Mouse (Mus musculus): ENCODE results near the gene Lactb. TPM values are rescaled to one million over a fixed set of nuclear protein-coding genes. Genes with fewer than 3 reads are reported as not detected.
A peak's percentile ranks its signal among the peaks of the same experiment; 100 is the strongest.

Gene Lactb
- polyA plus RNA-seq, 1 experiment = 0.20 TPM

DNA sequence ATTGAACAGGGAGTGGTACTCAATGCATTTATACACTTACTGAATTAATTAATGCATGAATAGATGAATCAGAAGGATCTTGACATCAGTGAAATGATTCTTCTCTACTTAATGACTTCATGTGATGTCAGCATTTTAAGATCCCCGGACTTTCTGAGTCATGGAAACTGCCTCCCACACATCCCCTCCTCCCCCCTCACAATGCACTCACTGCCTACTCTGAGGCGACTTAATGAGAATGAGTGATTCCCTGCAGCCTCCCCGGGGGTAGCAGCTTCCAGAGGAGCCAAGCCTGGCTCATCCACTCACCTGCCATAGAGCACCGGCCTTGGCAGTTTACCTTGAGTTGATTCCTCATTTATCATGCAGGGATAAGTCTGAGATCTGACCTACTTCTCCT is 27.9 kb upstream of the Lactb start:
- Histone ChIP-seq H3K9me3 (ENCODE audit: control insufficient read depth, low read length) (no peaks in the 10 kb centered on the region), H3K36me3 (ENCODE audit: control insufficient read depth) (no peaks in the 10 kb centered on the region), H3K27me3 (ENCODE audit: control insufficient read depth) (no peaks in the 10 kb centered on the region; the same call in 1 of the 2 replicates), H3K4me3 (replicated peaks) (no peak overlapping the region), H3K4me1 (ENCODE audit: control insufficient read depth) (peaks cover 38% of the 10 kb centered on the region)
- TF ChIP-seq GATA1 (IDR thresholded peaks at IDR 0.05; ENCODE audit: low read length) (no peak), TAL1 (IDR thresholded peaks at IDR 0.05; ENCODE audit: low read length) (no peak)

DNA sequence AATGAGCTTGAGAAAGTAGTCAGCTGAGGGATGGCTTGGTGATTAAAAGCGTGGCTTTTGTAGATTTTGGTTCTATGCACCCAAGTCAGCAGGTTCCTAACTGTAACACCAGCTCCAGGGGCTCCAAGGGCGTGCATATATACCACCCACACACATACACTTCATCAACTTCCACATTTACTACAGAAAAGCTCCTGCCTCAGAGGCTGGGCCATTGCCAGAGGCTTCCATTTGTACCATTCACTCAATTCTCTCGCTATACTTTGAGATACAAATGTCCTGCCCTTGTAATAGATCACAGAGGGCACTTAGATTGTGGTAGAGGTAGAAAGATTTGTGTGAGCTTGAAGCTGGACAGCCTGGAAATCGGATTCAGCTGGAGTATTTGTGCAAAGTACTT is 26.2 kb upstream of the Lactb start:
- H3K9me3 ChIP-seq (ENCODE audit: control insufficient read depth, low read length) = no peaks in the 10 kb centered on the region
- H3K4me1 ChIP-seq (ENCODE audit: control insufficient read depth) = peaks cover 36% of the 10 kb centered on the region
- H3K27me3 ChIP-seq (ENCODE audit: control insufficient read depth) = no peaks in the 10 kb centered on the region; the same call in 1 of the 2 replicates
- TF ChIP-seq TAL1 (IDR thresholded peaks at IDR 0.05; ENCODE audit: low read length) = no peak
- no peak for TF ChIP-seq GATA1 (IDR thresholded peaks at IDR 0.05; ENCODE audit: low read length)
- H3K36me3 ChIP-seq (ENCODE audit: control insufficient read depth) = no peaks in the 10 kb centered on the region
- no peak overlapping the region for H3K4me3 ChIP-seq (replicated peaks)

DNA sequence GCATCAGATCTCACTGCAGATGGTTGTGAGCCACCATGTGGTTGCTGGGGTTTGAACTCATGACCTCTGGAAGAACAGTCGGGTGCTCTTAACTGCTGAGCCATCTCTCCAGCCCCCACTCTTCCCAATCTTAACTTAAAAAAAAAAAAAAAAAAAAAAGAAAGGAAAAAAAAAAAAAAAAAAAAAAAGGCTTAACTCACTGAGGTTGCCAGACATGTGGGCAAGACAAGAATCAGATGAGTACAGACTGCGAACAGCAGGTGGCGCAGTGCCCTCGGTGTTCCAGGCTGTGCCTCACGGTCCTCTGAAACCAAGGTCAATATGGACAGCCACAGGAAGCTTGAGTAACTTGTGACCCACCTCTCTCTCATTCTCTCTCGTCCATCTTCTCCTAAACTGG is 25.8 kb upstream of the Lactb start:
- H3K9me3 ChIP-seq (ENCODE audit: control insufficient read depth, low read length) = no peaks in the 10 kb centered on the region
- H3K36me3 ChIP-seq (ENCODE audit: control insufficient read depth) = no peaks in the 10 kb centered on the region
- no peak for TF ChIP-seq TAL1 (IDR thresholded peaks at IDR 0.05; ENCODE audit: low read length)
- no peak for TF ChIP-seq GATA1 (IDR thresholded peaks at IDR 0.05; ENCODE audit: low read length)
- peaks cover 32% of the 10 kb centered on the region for H3K4me1 ChIP-seq (ENCODE audit: control insufficient read depth)
- H3K4me3 ChIP-seq (replicated peaks) = no peak overlapping the region
- H3K27me3 ChIP-seq (ENCODE audit: control insufficient read depth) = no peaks in the 10 kb centered on the region; the same call in 1 of the 2 replicates

DNA sequence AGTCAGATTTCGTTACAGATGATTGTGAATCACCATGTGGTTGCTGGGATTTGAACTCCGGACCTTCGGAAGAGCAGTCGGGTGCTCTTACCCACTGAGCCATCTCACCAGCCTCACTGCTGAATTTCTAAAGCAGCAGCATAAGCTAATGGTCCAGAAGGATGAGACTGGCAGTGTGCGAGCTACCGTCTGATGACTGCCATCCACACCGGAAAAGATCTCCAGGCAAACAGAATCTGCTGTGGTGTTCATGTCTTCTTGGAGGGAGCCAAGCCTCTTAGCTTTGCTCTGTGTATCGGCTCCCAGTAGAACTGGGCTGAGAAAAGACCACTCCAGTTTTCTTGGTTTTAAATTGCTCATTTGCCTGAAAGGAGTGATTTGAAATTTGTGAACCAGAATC is 24.4 kb upstream of the Lactb start:
- no peak overlapping the region for H3K4me3 ChIP-seq (replicated peaks)
- TF ChIP-seq TAL1 (IDR thresholded peaks at IDR 0.05; ENCODE audit: low read length) = no peak
- TF ChIP-seq GATA1 (IDR thresholded peaks at IDR 0.05; ENCODE audit: low read length) = no peak
- H3K4me1 ChIP-seq (ENCODE audit: control insufficient read depth) = peaks cover 18% of the 10 kb centered on the region
- no peaks in the 10 kb centered on the region; the same call in 1 of the 2 replicates for H3K27me3 ChIP-seq (ENCODE audit: control insufficient read depth)
- H3K36me3 ChIP-seq (ENCODE audit: control insufficient read depth) = no peaks in the 10 kb centered on the region
- H3K9me3 ChIP-seq (ENCODE audit: control insufficient read depth, low read length) = no peaks in the 10 kb centered on the region

DNA sequence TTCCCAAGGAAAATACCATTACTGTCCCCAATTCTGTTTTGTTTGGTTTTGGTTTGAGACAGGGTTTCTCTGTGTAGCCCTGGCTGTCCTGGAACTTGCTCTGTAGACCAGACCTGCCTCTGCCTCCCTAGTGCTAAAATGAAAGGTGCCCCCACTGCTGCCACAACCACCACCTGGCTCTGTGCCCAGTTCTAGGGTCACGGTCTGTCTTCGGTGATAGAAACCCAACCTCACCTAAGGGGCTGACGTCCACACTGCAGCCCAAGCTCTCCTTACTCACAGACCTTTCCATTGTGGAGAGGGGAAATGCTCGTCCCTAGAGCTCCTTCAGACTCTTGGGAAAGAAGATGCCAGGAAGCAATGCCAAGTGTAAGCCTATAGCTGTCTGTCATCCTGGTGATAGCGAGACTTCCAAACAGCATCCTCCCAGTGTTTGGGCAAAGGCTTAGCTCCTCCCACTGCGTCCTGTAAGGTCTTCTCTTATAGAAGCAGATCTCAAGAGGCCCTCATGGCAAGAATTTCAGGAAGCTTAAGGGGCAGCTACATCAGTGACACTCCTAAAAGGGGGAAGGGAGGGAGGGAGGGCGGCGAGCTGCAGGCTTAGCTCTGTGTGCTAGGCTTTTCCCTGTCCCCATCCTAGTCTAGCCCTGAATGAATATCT is 16.6 kb upstream of the Lactb start:
- H3K4me3 ChIP-seq (replicated peaks) = no peak overlapping the region
- H3K27me3 ChIP-seq (ENCODE audit: control insufficient read depth) = no peaks in the 10 kb centered on the region
- no peak for TF ChIP-seq GATA1 (IDR thresholded peaks at IDR 0.05; ENCODE audit: low read length)
- no peak for TF ChIP-seq TAL1 (IDR thresholded peaks at IDR 0.05; ENCODE audit: low read length)
- peaks cover 2% of the 10 kb centered on the region; the same call in 1 of the 2 replicates for H3K36me3 ChIP-seq (ENCODE audit: control insufficient read depth)
- peaks cover 3% of the 10 kb centered on the region; the same call in 1 of the 2 replicates for H3K9me3 ChIP-seq (ENCODE audit: control insufficient read depth, low read length)
- H3K4me1 ChIP-seq (ENCODE audit: control insufficient read depth) = peaks cover 51% of the 10 kb centered on the region

DNA sequence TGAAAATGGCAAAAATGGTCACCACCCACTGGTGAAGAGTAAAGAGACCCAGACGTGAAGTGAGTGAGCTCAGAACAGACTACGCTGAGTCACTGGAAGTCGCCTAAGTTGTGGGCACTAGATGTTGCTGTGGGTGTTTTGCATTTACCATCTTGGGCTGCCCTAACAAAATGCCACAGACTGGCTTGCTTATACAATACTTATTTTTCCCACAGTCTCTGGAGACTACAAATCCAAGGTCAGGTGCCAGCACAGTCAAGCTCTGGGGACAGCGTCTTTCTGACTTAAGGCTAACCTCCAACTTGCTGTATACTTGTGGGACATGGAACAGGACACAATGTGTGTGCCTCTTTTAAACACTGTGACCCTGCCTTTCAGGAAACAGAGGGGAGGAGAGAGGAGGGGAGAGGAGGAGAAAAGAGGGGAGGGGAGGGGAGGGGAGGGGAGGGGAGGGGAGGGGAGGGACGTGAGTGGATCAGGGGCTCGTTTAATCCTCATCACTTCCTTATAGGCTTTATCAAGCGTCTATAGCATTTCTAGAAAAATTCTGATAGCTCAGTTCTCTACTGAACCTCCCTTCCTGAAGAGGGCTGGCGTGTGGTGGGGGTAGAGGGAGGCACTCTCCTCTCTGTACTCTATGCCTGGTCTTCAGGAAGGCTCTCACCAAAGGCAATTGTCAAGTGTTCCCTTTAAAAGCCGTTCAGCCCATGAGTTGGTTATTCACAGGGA is 15.9 kb upstream of the Lactb start:
- H3K4me1 ChIP-seq (ENCODE audit: control insufficient read depth) = peaks cover 53% of the 10 kb centered on the region
- peaks cover 3% of the 10 kb centered on the region; the same call in 1 of the 2 replicates for H3K9me3 ChIP-seq (ENCODE audit: control insufficient read depth, low read length)
- H3K27me3 ChIP-seq (ENCODE audit: control insufficient read depth) = no peaks in the 10 kb centered on the region
- H3K4me3 ChIP-seq (replicated peaks) = no peak overlapping the region
- TF ChIP-seq GATA1 (IDR thresholded peaks at IDR 0.05; ENCODE audit: low read length) (no peak), TAL1 (IDR thresholded peaks at IDR 0.05; ENCODE audit: low read length) (no peak)
- peaks cover 2% of the 10 kb centered on the region; the same call in 1 of the 2 replicates for H3K36me3 ChIP-seq (ENCODE audit: control insufficient read depth)

DNA sequence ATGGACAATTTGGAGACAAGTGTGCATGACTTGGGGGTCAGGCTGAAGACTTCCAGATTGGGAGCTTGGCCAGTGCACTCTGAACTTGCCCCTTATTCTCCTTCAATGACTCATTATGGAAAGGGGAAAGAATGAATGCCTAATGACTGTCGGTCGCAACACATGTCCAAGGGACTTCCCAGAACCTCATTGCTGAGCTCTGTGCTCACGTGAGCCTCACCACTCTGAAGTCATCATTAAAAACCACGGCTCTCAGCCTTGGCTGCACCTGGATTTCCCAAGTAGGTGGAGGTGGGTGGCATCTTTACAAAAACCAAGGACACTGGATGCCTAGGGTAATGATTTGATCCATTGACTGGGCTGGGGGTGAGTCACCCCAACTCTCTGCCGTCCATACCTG is 14.8 kb upstream of the Lactb start:
- no peak overlapping the region for H3K4me3 ChIP-seq (replicated peaks)
- peaks cover 2% of the 10 kb centered on the region; the same call in 1 of the 2 replicates for H3K36me3 ChIP-seq (ENCODE audit: control insufficient read depth)
- H3K27me3 ChIP-seq (ENCODE audit: control insufficient read depth) = peaks cover 4% of the 10 kb centered on the region; the same call in 1 of the 2 replicates
- TF ChIP-seq TAL1 (IDR thresholded peaks at IDR 0.05; ENCODE audit: low read length) (no peak), GATA1 (IDR thresholded peaks at IDR 0.05; ENCODE audit: low read length) (no peak)
- peaks cover 3% of the 10 kb centered on the region; the same call in 1 of the 2 replicates for H3K9me3 ChIP-seq (ENCODE audit: control insufficient read depth, low read length)
- H3K4me1 ChIP-seq (ENCODE audit: control insufficient read depth) = peaks cover 54% of the 10 kb centered on the region

DNA sequence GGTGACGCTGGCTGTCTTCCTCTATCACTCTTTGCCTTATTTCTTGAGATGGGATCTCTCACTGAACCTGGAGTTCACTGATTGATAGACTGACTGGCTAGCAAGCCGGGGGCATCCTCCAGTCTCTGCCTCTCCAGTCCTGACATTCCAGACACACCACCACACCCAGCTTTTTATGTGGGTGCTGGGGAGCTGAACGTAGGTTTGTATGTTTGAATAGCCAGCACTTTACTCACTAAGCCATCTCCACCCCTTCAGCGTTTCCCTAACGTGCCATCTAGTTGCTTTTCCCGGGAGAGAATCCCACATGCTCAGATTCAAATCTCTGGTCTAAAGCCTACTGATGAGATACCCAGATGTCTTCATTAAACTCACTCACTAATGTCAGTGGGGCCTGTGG is 14.3 kb upstream of the Lactb start:
- Histone ChIP-seq H3K4me3 (replicated peaks) (peak overlapping the region; percentile 48), H3K9me3 (ENCODE audit: control insufficient read depth, low read length) (peaks cover 3% of the 10 kb centered on the region; the same call in 1 of the 2 replicates), H3K4me1 (ENCODE audit: control insufficient read depth) (peaks cover 54% of the 10 kb centered on the region), H3K27me3 (ENCODE audit: control insufficient read depth) (peaks cover 4% of the 10 kb centered on the region; the same call in 1 of the 2 replicates), H3K36me3 (ENCODE audit: control insufficient read depth) (peaks cover 2% of the 10 kb centered on the region; the same call in 1 of the 2 replicates)
- TF ChIP-seq GATA1 (IDR thresholded peaks at IDR 0.05; ENCODE audit: low read length) = no peak
- TF ChIP-seq TAL1 (IDR thresholded peaks at IDR 0.05; ENCODE audit: low read length) = no peak

DNA sequence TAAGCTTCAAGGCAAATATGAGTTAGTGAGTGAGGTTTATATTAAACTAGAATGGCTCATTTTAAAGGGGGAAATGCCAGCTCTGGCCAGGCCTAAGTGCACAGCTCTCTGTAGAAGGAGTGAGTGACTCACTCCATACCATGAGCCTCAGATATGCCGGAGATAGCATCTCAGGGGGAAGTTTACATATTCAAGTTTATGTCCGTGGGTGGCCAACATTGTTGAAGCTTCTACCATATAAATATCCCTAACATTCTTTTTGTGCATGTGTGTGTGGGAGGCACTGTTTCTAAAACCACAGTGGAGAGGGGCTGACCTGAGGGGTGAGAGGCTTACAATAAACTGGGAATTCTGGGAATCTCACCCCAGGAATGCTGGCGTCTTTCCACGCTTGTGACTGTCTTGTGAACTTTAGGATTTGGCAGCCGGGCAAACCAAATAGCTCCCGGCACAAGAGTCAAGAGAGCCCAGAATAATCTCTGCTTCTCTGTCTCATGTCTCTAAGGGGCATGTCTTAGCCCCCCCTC is 13.7 kb upstream of the Lactb start:
- Histone ChIP-seq H3K4me1 (ENCODE audit: control insufficient read depth) (peaks cover 52% of the 10 kb centered on the region), H3K27me3 (ENCODE audit: control insufficient read depth) (peaks cover 7% of the 10 kb centered on the region; the same call in 1 of the 2 replicates), H3K9me3 (ENCODE audit: control insufficient read depth, low read length) (peaks cover 3% of the 10 kb centered on the region; the same call in 1 of the 2 replicates), H3K36me3 (ENCODE audit: control insufficient read depth) (peaks cover 2% of the 10 kb centered on the region; the same call in 1 of the 2 replicates), H3K4me3 (replicated peaks) (peak overlapping the region; percentile 48)
- TF ChIP-seq TAL1 (IDR thresholded peaks at IDR 0.05; ENCODE audit: low read length) = no peak
- TF ChIP-seq GATA1 (IDR thresholded peaks at IDR 0.05; ENCODE audit: low read length) = no peak
